Mouse (Mus musculus) central nervous system, embryonic 11.5 days (tissue): ENCODE results near the gene Rab39b. TPM values are rescaled to one million over a fixed set of nuclear protein-coding genes. Genes with fewer than 3 reads are reported as not detected.

Experiments used
- polyA plus RNA-seq: library from polyadenylated mRNA; depleted of rRNA; stranded (reverse); fragments of >200 nt; gene quantifications from 2 replicates; pipeline ENCODE4 v1.2.3, GENCODE M21; 2012; rRNA removed

Rab39b gene
- polyA plus RNA-seq, result 4.9 and 7.8 TPM in 2 replicates

GRCm38 (mm10) chrX:75577582-75578324 is at the start of gene Rab39b:
TSS of gene Rab39b (minus strand) at chrX:75578231.

Other genes starting within 250 kb of the Rab39b start
- gene Fundc2, start 195.8 kb downstream of the Rab39b start, polyA plus RNA-seq, result 15.9 and 27.7 TPM in 2 replicates
- 0.22 and 0.80 TPM in 2 replicates for gene F8, start 195.6 kb downstream of the Rab39b start, polyA plus RNA-seq
- gene Cmc4, start 161.6 kb downstream of the Rab39b start, polyA plus RNA-seq, result 18.6 and 20.4 TPM in 2 replicates
- 8.0 and 13.7 TPM in 2 replicates for gene Mtcp1, start 161.6 kb downstream of the Rab39b start, polyA plus RNA-seq
- gene Brcc3, start 161.6 kb downstream of the Rab39b start, polyA plus RNA-seq, result 26.7 and 38.6 TPM in 2 replicates
- 47.0 and 72.7 TPM in 2 replicates for gene Vbp1, start 63.9 kb downstream of the Rab39b start, polyA plus RNA-seq